Mouse (Mus musculus): ENCODE results near the gene Fat1. TPM values are rescaled to one million over a fixed set of nuclear protein-coding genes. Genes with fewer than 3 reads are reported as not detected.

Fat1 gene
- polyA plus RNA-seq, 3 experiments from 2014 or later = not detected

- no peak for ATAC-seq
These were observed 133.6 kb downstream of the Fat1 start, which contains the start of gene Mtnr1a for GRCm38 (mm10) chr8:45068759-45069386. TSS of gene Mtnr1a (plus strand) at chr8:45069137.

- no peak for ATAC-seq
These were observed 135.7 kb downstream of the Fat1 start for GRCm38 (mm10) chr8:45070949-45071348.

GRCm38 (mm10) chr8:45080850-45081249, 145.6 kb downstream of the Fat1 start:
- ATAC-seq = no peak

- ATAC-seq = no peak
These were observed 158.4 kb downstream of the Fat1 start for GRCm38 (mm10) chr8:45093599-45093998.

Other genes starting within 250 kb of the Fat1 start
- gene Mtnr1a, start 133.7 kb downstream of the Fat1 start, polyA plus RNA-seq (2017; shearing (Covaris generic)) = not detected